Mouse (Mus musculus) ES-Bruce4 (cell line): Measurements from ENCODE around the gene Cetn4. TPM values are rescaled to one million over a fixed set of nuclear protein-coding genes. Genes with fewer than 3 reads are reported as not detected.

Experiments used
- H3K27ac ChIP-seq: 2 replicates; pipeline ENCODE4 v1.5.1; 2012; ENCODE audit warnings: low read length, inconsistent platforms; ENCODE audit not compliant: insufficient read depth
- H3K27me3 ChIP-seq: 2 replicates; pipeline ENCODE4 v1.6.1; 2012; ENCODE audit warnings: mild to moderate bottlenecking, low read length, inconsistent platforms; ENCODE audit not compliant: control insufficient read depth, poor library complexity, insufficient read depth, severe bottlenecking
- H3K36me3 ChIP-seq: 2 replicates; pipeline ENCODE4 v1.6.1; 2012; ENCODE audit warnings: inconsistent platforms, mild to moderate bottlenecking, low read length, moderate library complexity; ENCODE audit not compliant: control insufficient read depth, poor library complexity, insufficient read depth, severe bottlenecking
- H3K4me1 ChIP-seq: one replicate; pipeline ENCODE4 v1.8.1; 2011; ENCODE audit warnings: low read length; ENCODE audit not compliant: control insufficient read depth, insufficient read depth
- H3K4me3 ChIP-seq: 2 replicates; pipeline ENCODE4 v1.5.1; 2011; ENCODE audit warnings: low read depth, mild to moderate bottlenecking, low read length
- H3K9ac ChIP-seq: 2 replicates; pipeline ENCODE4 v1.6.1; 2012; ENCODE audit warnings: low read depth, mild to moderate bottlenecking, inconsistent platforms; ENCODE audit not compliant: poor library complexity, severe bottlenecking
- H3K9me3 ChIP-seq: replicated peaks from 2 replicates; pipeline ENCODE4 v1.6.1; 2012; ENCODE audit warnings: mild to moderate bottlenecking, low read length, inconsistent platforms; ENCODE audit not compliant: control insufficient read depth, poor library complexity, insufficient read depth, severe bottlenecking
- CTCF ChIP-seq: IDR thresholded peaks from one replicate; pipeline ENCODE4 v1.8.1; 2011; ENCODE audit warnings: low read depth, low read length
- EP300 ChIP-seq: IDR thresholded peaks from 2 replicates; pipeline ENCODE4 v1.6.1; 2011; ENCODE audit warnings: low read depth, low read length; ENCODE audit not compliant: insufficient read depth
- POLR2A ChIP-seq: IDR thresholded peaks from one replicate; pipeline ENCODE4 v1.8.1; 2011; ENCODE audit warnings: low read length; ENCODE audit not compliant: insufficient read depth
- polyA plus RNA-seq: library from polyadenylated mRNA; stranded (reverse); fragments of >200 nt; gene quantifications from 2 replicates; pipeline ENCODE4 v1.2.4, GENCODE M21; 2011; ENCODE audit warnings: low read depth; ENCODE audit not compliant: missing spikeins, insufficient read depth, insufficient read length

Gene Cetn4
- polyA plus RNA-seq, 1 experiment: 2.2 TPM

GRCm38 (mm10) chr3:37291929-37292328, 20.6 kb downstream of the Cetn4 start:
- H3K36me3 ChIP-seq: no peaks in the 10 kb centered on the region
- H3K9me3 ChIP-seq: no peaks in the 10 kb centered on the region
- H3K27ac ChIP-seq: no peak overlapping the region
- no peaks in the 10 kb centered on the region for H3K27me3 ChIP-seq
- H3K4me1 ChIP-seq: no peaks in the 10 kb centered on the region
- TF ChIP-seq POLR2A (no peak), EP300 (no peak)
- no peak overlapping the region for H3K4me3 ChIP-seq
- H3K9ac ChIP-seq: no peak overlapping the region

GRCm38 (mm10) chr3:37290881-37291541, 21.5 kb downstream of the Cetn4 start:
- Histone ChIP-seq H3K4me1 (no peaks in the 10 kb centered on the region), H3K4me3 (no peak overlapping the region), H3K27me3 (no peaks in the 10 kb centered on the region), H3K9ac (no peak overlapping the region), H3K9me3 (no peaks in the 10 kb centered on the region), H3K27ac (no peak overlapping the region), H3K36me3 (no peaks in the 10 kb centered on the region)
- TF ChIP-seq POLR2A (no peak), CTCF (no peak), EP300 (no peak)

DNA sequence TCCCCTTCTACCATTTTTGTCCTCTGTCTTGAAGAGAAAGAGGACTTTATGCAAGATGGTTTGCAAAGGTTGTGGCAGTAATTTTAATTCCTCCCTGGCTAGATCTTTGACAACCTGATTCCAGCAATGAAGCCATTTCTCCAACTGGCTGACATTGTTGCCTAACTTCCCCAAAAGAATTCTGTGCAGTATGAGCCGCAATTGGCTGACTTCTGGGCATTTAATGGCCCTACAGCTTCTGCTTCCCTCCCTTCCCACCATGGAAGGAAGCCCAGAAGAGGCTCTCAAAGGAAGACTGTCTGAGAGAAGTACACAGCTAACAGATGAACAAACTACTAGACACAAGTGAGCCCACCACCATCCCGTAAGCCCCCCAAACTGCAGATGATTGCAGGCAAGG, 23.3 kb downstream of the Cetn4 start:
- no peak overlapping the region for H3K9ac ChIP-seq
- no peaks in the 10 kb centered on the region for H3K36me3 ChIP-seq
- H3K4me1 ChIP-seq: no peaks in the 10 kb centered on the region
- no peaks in the 10 kb centered on the region for H3K27me3 ChIP-seq
- TF ChIP-seq CTCF: no peak
- no peak for TF ChIP-seq EP300
- no peak for TF ChIP-seq POLR2A
- no peaks in the 10 kb centered on the region for H3K9me3 ChIP-seq
- no peak overlapping the region for H3K27ac ChIP-seq
- no peak overlapping the region for H3K4me3 ChIP-seq

GRCm38 (mm10) chr3:37283234-37283633, 29.3 kb downstream of the Cetn4 start:
- Histone ChIP-seq H3K27ac (no peak overlapping the region), H3K4me3 (no peak overlapping the region), H3K9ac (no peak overlapping the region), H3K4me1 (no peaks in the 10 kb centered on the region), H3K36me3 (no peaks in the 10 kb centered on the region), H3K9me3 (no peaks in the 10 kb centered on the region), H3K27me3 (no peaks in the 10 kb centered on the region)
- TF ChIP-seq EP300 (no peak), POLR2A (no peak), CTCF (no peak)

- Histone ChIP-seq H3K27me3 (no peaks in the 10 kb centered on the region), H3K36me3 (no peaks in the 10 kb centered on the region), H3K9ac (no peak overlapping the region), H3K27ac (no peak overlapping the region), H3K4me1 (no peaks in the 10 kb centered on the region), H3K4me3 (no peak overlapping the region), H3K9me3 (no peaks in the 10 kb centered on the region)
- TF ChIP-seq POLR2A: no peak
- no peak for TF ChIP-seq CTCF
- no peak for TF ChIP-seq EP300
Observed at GRCm38 (mm10) chr3:37282299-37282922, 30.1 kb downstream of the Cetn4 start.

GRCm38 (mm10) chr3:37280871-37281270, 31.6 kb downstream of the Cetn4 start:
- no peaks in the 10 kb centered on the region for H3K36me3 ChIP-seq
- H3K4me3 ChIP-seq: no peak overlapping the region
- H3K27me3 ChIP-seq: no peaks in the 10 kb centered on the region
- H3K9me3 ChIP-seq: no peaks in the 10 kb centered on the region
- no peak overlapping the region for H3K27ac ChIP-seq
- TF ChIP-seq POLR2A (no peak), CTCF (no peak), EP300 (no peak)
- H3K4me1 ChIP-seq: no peaks in the 10 kb centered on the region
- no peak overlapping the region for H3K9ac ChIP-seq
